Mouse (Mus musculus): ENCODE measurements around the gene Gm21119.
"Not testable (repeated sequence)": the region's sequence is repeated elsewhere in the genome, so short reads cannot be mapped to it uniquely, and the experiment has no call there.

- not testable (repeated sequence) for TF ChIP-seq CTCF, EP300 (IDR thresholded peaks at IDR 0.05)
Measured at GRCm38 (mm10) chr8:20581081-20581480, 33.6 kb upstream of the Gm21119 start.
